Mouse (Mus musculus) v-Abl transformed pro-B cells (cell line): ENCODE data around the gene Cacfd1.

Experiments
- in situ Hi-C, 2 experiments: fragments of 400-800 bp; cut with MboI; formaldehyde crosslinking; loops; one replicate each; pipeline ENCODE4 v1.15.1; 2025; ENCODE audit not compliant: unreplicated experiment in 2 of 2

The Cacfd1 gene

DNA sequence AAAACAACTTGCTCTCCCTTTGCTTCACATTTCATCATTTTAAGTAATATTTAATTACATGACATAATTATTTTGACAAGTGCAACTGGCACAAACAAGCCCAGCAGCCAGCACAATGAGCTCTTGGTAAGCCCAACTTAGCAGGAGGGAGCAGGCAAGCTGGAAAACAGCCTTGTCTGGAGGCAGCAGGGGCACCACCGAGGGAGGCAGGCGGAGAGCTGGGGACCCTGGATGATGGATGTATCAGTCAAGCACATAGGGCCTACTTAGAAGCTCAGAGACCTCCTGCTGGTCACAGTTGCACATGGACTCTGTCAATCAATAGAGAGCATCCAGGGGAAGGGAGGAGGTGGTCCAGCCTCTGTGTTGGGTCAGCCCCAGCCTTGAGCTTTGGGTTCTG, 58.3 kb downstream of the Cacfd1 start:
- in situ Hi-C loops = loop anchor here in 1 of 2 experiments (10.0 kb wide), 1 partner anchor 367 kb away; no protein-coding TSS in a partner anchor

GRCm38 (mm10) chr2:27069646-27070045, 59.9 kb downstream of the Cacfd1 start:
- in situ Hi-C loops = loop anchor here (10.0 kb wide), 2 partner anchors 365 to 695 kb away; no protein-coding TSS in a partner anchor

- in situ Hi-C loops = loop anchor here in 1 of 2 experiments (10.0 kb wide), 1 partner anchor 694 kb away; no protein-coding TSS in a partner anchor
These were observed 60.6 kb downstream of the Cacfd1 start for GRCm38 (mm10) chr2:27070247-27070813.
